ENCODE assay signal across 20 mouse cellular contexts in genomic region chr4:88715059-88715458, GRCm38 (mm10). TPM values are rescaled to one million over a fixed set of nuclear protein-coding genes. Genes with fewer than 3 reads are reported as not detected.
DNase-seq lines count a peak whose midpoint lies in the region; ATAC-seq lines count a peak whose summit lies in the region.
"Had no signal": no experiment of that assay in that cellular context is flagged by ENCODE, and none has a peak within 500 bp of the region (broad histone marks: within the 10 kb centered on the region; RNA-seq: fewer than 3 reads in every experiment).

No protein-coding gene starts in this region.

- no peak overlapping the region for H3K27ac ChIP-seq in forebrain, embryonic 15.5 days (replicated peaks)
- H3K27ac ChIP-seq: embryonic facial prominence, embryonic 15.5 days; heart, adult 2 months; hindbrain, postnatal 0 days; neural tube, embryonic 12.5 days had no signal

- H3K4me3 ChIP-seq in forebrain, embryonic 15.5 days = no peak overlapping the region
- H3K4me3 ChIP-seq: embryonic facial prominence, embryonic 15.5 days; heart, adult 2 months; neural tube, embryonic 12.5 days had no signal

- peaks cover 37% of the 10 kb centered on the region for H3K36me3 ChIP-seq in forebrain, embryonic 15.5 days

- H3K4me2 ChIP-seq in forebrain, embryonic 15.5 days (replicated peaks) = no peak overlapping the region
- H3K4me2 ChIP-seq: embryonic facial prominence, embryonic 15.5 days; neural tube, embryonic 12.5 days had no signal

- H3K9me3 ChIP-seq in forebrain, embryonic 15.5 days = no peaks in the 10 kb centered on the region
- H3K9me3 ChIP-seq: embryonic facial prominence, embryonic 15.5 days; neural tube, embryonic 12.5 days had no signal

- DNase-seq in cerebellum, postnatal 10 days = peak; percentile 24 to 39
- no peak for DNase-seq in cerebellum, adult 18-20 months
- DNase-seq in urinary bladder, postnatal 14 days (ENCODE audit: low spot score) = peak; percentile 17
- no peak for DNase-seq in urinary bladder, adult 18-20 months (ENCODE audit: low spot score in 2 of 2)
- DNase-seq in fat pad, adult 2 months (ENCODE audit: extremely low read depth, low read depth, low spot score) = peak; percentile 55
- no peak for DNase-seq in frontal cortex, postnatal 10 days (ENCODE audit: low spot score in 2 of 2)
- DNase-seq in yolk sac, embryonic 10.5 days (ENCODE audit: low spot score) = no peak
- DNase-seq: heart, adult 2 months; kidney, adult 9 months; lung, postnatal 36 days; midbrain, embryonic 14.5 days had no signal

- no peak overlapping the region for H3K9ac ChIP-seq in forebrain, embryonic 15.5 days (replicated peaks)
- H3K9ac ChIP-seq: embryonic facial prominence, embryonic 15.5 days; neural tube, embryonic 12.5 days had no signal

- no peak for ATAC-seq in forebrain, embryonic 15.5 days (replicated peaks)
- ATAC-seq: forebrain, embryonic 16.5 days; hindbrain, postnatal 0 days; Patski had no signal

- no peaks in the 10 kb centered on the region for H3K27me3 ChIP-seq in forebrain, embryonic 15.5 days
- H3K27me3 ChIP-seq: embryonic facial prominence, embryonic 15.5 days; neural tube, embryonic 12.5 days; Patski had no signal

- peaks cover 28% of the 10 kb centered on the region for H3K4me1 ChIP-seq in forebrain, embryonic 15.5 days

RNA-seq across cellular contexts. Expression of gene Gm26566, which starts 6.5 kb away (rescaled TPM):
- polyA plus RNA-seq in forebrain, embryonic 15.5 days (2015; fragmentation: Nextera tagmentation; extraction: Ambion mirVana) = 1.6 and 2.3 TPM in 2 replicates

RNA-seq across cellular contexts. Expression of gene Klhl9, which starts 7.2 kb away (rescaled TPM):
- 117 and 128 TPM in 2 replicates for polyA plus RNA-seq in forebrain, embryonic 15.5 days (2015; fragmentation: Nextera tagmentation; extraction: Ambion mirVana)

RNA-seq across cellular contexts. Expression of gene Ifnab, which starts 23.9 kb away (rescaled TPM):
- polyA plus RNA-seq in forebrain, embryonic 15.5 days (2015; fragmentation: Nextera tagmentation; extraction: Ambion mirVana) = not detected in 2 replicates
- polyA plus RNA-seq: embryonic facial prominence, embryonic 15.5 days; forebrain, embryonic 16.5 days; heart, adult 2 months; hindbrain, postnatal 0 days; large intestine, adult 2 months; limb, embryonic 11.5 days; liver, embryonic 16.5 days; midbrain, embryonic 14.5 days; neural tube, embryonic 12.5 days; Patski had no signal

RNA-seq across cellular contexts. Expression of gene Ifna2, which starts 31.3 kb away (rescaled TPM):
- polyA plus RNA-seq in forebrain, embryonic 15.5 days (2015; fragmentation: Nextera tagmentation; extraction: Ambion mirVana) = not detected in 2 replicates
- polyA plus RNA-seq: embryonic facial prominence, embryonic 15.5 days; forebrain, embryonic 16.5 days; heart, adult 2 months; hindbrain, postnatal 0 days; large intestine, adult 2 months; limb, embryonic 11.5 days; liver, embryonic 16.5 days; midbrain, embryonic 14.5 days; neural tube, embryonic 12.5 days; Patski had no signal

RNA-seq across cellular contexts. Expression of gene Ifna16, which starts 38.3 kb away (rescaled TPM):
- not detected in 2 replicates for polyA plus RNA-seq in forebrain, embryonic 15.5 days (2015; fragmentation: Nextera tagmentation; extraction: Ambion mirVana)
- polyA plus RNA-seq: embryonic facial prominence, embryonic 15.5 days; forebrain, embryonic 16.5 days; heart, adult 2 months; hindbrain, postnatal 0 days; large intestine, adult 2 months; limb, embryonic 11.5 days; liver, embryonic 16.5 days; midbrain, embryonic 14.5 days; neural tube, embryonic 12.5 days; Patski had no signal

Comparison
In these comparisons a context has a peak if more than half of its experiments do, and no peak if none do; other contexts are left out.
1. DNase-seq: peak in cerebellum, postnatal 10 days (2 of 2), urinary bladder, postnatal 14 days (single experiment) and fat pad, adult 2 months (single experiment); none in cerebellum, adult 18-20 months (0 of 2), urinary bladder, adult 18-20 months (0 of 2), frontal cortex, postnatal 10 days (0 of 2) and yolk sac, embryonic 10.5 days (single experiment).